Mouse (Mus musculus) cerebellum, adult 11-12 months (tissue): ENCODE measurements around the gene Ntn4.

Experiments used
- DNase-seq: peaks from one replicate; pipeline ENCODE4 v3.0.0; 2022

Ntn4 gene

GRCm38 (mm10) chr10:93736114-93736645, 95.7 kb downstream of the Ntn4 start:
- peak; percentile 62 for DNase-seq

- DNase-seq = peak; percentile 7
Observed at GRCm38 (mm10) chr10:93737080-93737479, 96.6 kb downstream of the Ntn4 start.

GRCm38 (mm10) chr10:93741446-93742096, 101.1 kb downstream of the Ntn4 start:
- DNase-seq = peak; percentile 70

- DNase-seq = no peak
Observed at GRCm38 (mm10) chr10:93742097-93742446, 101.6 kb downstream of the Ntn4 start.

GRCm38 (mm10) chr10:93742598-93742997, 102.1 kb downstream of the Ntn4 start:
- DNase-seq = peak; percentile 82

- peak; percentile 48 for DNase-seq
Observed at GRCm38 (mm10) chr10:93749267-93750192, 109.0 kb downstream of the Ntn4 start.

GRCm38 (mm10) chr10:93751302-93751701, 110.8 kb downstream of the Ntn4 start:
- no peak for DNase-seq

GRCm38 (mm10) chr10:93753711-93754391, 113.4 kb downstream of the Ntn4 start:
- peak; percentile 78 for DNase-seq

- DNase-seq = no peak
Observed at GRCm38 (mm10) chr10:93756211-93756610, 115.7 kb downstream of the Ntn4 start.

GRCm38 (mm10) chr10:93759644-93760043, 119.2 kb downstream of the Ntn4 start:
- DNase-seq = no peak

- DNase-seq = no peak
Observed at GRCm38 (mm10) chr10:93760429-93760828, 119.9 kb downstream of the Ntn4 start.

- no peak for DNase-seq
Observed at GRCm38 (mm10) chr10:93763074-93763473, 122.6 kb downstream of the Ntn4 start.

GRCm38 (mm10) chr10:93766221-93766620, 125.7 kb downstream of the Ntn4 start:
- no peak for DNase-seq

- no peak for DNase-seq
Observed at GRCm38 (mm10) chr10:93767245-93767644, 126.8 kb downstream of the Ntn4 start.

- no peak for DNase-seq
Observed at GRCm38 (mm10) chr10:93768222-93768621, 127.7 kb downstream of the Ntn4 start.

- peak; percentile 84 for DNase-seq
Observed at GRCm38 (mm10) chr10:93771931-93772465, 131.5 kb downstream of the Ntn4 start.

- no peak for DNase-seq
Observed at GRCm38 (mm10) chr10:93772492-93772891, 132.0 kb downstream of the Ntn4 start.

GRCm38 (mm10) chr10:93776731-93777151, 136.3 kb downstream of the Ntn4 start:
- no peak for DNase-seq

GRCm38 (mm10) chr10:93777372-93777771, 136.9 kb downstream of the Ntn4 start:
- peak; percentile 75 for DNase-seq

- DNase-seq = no peak
Observed at GRCm38 (mm10) chr10:93783216-93784013, 142.9 kb downstream of the Ntn4 start.
